Mouse (Mus musculus): ENCODE data around the gene Usp40. TPM values are rescaled to one million over a fixed set of nuclear protein-coding genes. Genes with fewer than 3 reads are reported as not detected.

The Usp40 gene
- total RNA-seq, 2 experiments from 2014 or later = 7.0 to 12.8 TPM

GRCm38 (mm10) chr1:87951641-87952040, 56.7 kb downstream of the Usp40 start:
- ATAC-seq (ENCODE audit: poor library complexity, severe bottlenecking) = no peak

DNA sequence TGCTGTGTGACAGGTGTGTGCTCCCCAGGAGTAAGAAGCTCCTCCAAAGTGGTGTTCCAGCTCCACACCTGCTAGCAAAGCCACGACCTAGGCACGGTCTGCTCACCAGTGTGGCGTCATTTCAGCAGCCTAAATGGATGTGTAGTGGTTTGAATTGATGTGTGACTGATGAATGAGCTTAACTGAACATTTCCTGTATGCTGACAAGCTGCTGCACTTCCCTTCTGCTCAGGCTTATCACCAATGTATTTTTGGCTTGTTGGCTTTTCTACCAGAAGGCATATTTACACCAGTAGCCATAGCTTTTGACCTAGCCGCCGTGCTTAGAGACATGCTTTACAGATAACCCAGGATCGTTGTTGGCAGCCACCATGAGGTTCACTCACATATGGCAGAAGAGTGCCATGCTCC, 60.7 kb downstream of the Usp40 start:
- ATAC-seq (ENCODE audit: poor library complexity, severe bottlenecking) = no peak

DNA sequence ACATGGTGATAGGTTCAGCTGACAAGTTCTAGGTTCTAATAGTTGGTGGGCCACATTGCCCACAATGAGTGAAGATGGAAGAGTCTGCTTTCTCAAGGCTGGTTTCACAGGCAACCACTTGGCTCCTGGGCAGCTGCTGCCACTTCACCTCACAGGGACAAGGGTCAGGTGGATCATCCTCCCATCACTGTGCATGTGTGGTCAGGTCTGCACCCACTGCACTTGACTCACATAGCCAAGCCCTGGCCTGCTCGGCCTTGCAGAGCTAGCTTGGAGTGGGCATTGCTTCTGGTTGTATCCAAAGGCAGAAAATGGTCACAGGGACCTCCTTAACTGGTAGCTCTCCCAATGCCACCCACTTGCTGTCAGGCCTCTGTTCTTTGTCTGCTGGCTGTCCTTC, 66.6 kb downstream of the Usp40 start:
- ATAC-seq (ENCODE audit: poor library complexity, severe bottlenecking) = no peak

DNA sequence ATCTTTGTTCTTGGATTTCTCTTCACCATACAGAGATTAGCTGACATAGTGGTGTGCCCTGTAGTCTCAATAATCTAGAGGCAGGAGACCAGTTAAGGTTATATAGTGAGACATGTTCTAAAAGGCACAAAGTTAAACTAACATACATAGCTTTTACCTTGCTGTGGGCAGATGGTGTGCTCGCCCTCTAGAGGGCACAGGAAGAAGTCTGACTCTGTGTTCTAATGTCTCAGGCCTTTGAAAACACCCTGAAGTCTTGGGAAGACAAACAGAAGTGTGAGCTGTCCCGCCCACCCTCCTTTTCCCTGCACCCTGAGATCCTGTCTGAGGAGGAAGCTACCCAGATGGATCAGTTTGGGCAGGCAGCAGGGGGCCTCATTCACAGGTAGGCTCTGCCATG, 71.8 kb downstream of the Usp40 start:
- no peak for ATAC-seq (ENCODE audit: poor library complexity, severe bottlenecking)

DNA sequence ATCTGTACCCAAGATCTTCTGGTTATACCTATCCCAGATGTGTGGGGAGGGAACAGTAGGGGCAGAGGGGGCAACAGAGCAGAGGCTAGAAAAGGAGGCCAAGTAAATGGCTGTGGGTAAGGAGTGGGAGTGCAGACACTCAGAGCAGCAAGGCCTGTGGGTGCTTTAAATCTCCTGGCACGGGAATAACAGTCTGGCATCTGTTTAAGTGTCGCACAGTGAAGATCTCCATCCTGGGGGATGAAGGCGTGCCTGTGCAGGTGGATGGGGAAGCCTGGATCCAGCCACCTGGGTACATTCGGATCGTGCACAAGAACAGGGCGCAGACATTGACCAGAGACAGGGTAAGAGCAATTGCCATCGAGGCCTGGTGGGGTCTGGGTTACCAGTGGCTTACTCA, 72.3 kb downstream of the Usp40 start:
- no peak for ATAC-seq (ENCODE audit: poor library complexity, severe bottlenecking)

- ATAC-seq (ENCODE audit: poor library complexity, severe bottlenecking) = no peak
Observed at GRCm38 (mm10) chr1:87935546-87935945, 72.8 kb downstream of the Usp40 start.

DNA sequence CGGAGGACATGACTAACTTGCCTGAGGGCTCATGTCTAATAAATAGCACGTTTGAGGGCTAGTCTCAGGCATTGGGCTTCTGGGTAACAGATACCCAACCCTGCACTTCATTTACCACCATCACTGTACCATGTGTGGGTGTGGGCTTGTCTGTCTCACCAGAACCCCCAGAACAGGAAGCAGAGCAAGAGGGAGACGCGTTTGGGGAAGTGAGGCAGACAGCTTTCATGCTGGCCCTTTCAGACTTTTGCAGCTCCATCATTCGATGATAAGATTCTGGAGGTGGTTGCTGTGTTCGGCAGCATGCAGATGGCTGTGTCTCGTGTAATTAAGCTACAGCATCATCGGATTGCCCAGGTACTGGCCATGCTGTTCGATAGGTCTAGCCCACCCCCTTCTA, 73.3 kb downstream of the Usp40 start:
- ATAC-seq (ENCODE audit: poor library complexity, severe bottlenecking) = peak; percentile 80

GRCm38 (mm10) chr1:87933051-87933450, 75.3 kb downstream of the Usp40 start:
- no peak for ATAC-seq (ENCODE audit: poor library complexity, severe bottlenecking)

GRCm38 (mm10) chr1:87929730-87930129, 78.6 kb downstream of the Usp40 start:
- ATAC-seq (ENCODE audit: poor library complexity, severe bottlenecking) = no peak

- ATAC-seq (ENCODE audit: poor library complexity, severe bottlenecking) = no peak
Observed at GRCm38 (mm10) chr1:87924888-87925287, 83.5 kb downstream of the Usp40 start.

- ATAC-seq (ENCODE audit: poor library complexity, severe bottlenecking) = no peak
Observed at GRCm38 (mm10) chr1:87922666-87923065, 85.7 kb downstream of the Usp40 start.

DNA sequence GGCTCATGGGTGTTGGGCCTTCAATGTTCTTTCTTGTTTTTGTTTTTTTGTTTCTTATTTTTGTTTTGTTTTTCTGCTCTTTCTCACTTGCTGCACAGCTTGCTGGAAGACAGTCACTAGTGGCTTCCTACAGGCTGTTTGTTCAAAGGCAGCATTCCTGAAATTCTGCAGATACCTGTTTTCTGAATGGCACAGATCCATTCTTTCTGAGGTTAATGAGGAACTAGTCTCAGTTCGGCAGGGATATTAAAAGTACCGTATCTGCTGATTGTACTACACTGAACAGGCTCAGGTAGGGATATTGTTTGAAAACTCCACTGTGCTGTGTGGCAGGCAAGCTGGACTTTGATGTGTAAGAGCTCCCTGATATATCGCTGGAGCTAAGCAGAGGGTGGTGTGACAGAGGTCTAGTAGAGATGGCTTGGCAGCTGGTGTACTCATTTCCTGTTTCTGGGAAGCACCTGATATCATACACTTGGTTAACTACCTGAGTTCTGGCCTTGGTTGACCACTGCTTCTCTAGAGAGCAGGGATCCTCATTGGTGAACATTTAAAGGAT, 88.2 kb downstream of the Usp40 start:
- no peak for ATAC-seq (ENCODE audit: poor library complexity, severe bottlenecking)

DNA sequence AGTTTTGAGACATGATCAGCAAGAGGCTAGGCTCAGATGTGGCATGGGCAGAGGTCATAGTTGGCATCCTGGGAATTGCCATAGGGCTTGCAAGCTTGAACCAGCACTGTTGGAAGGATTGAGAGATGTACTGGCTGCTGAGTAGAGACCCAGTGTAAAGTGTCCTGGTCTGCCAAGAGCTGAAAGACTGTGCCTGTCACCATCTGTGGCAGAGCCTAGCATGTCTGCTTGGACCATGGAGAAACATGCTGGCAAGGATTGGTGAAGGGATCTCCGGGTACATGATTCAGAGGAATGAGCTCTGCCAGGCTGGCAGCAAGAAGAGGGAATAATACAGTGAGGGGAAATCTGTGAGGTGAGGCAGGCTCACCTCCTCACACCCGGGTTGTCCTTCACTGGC, 90.3 kb downstream of the Usp40 start:
- ATAC-seq (ENCODE audit: poor library complexity, severe bottlenecking) = no peak

GRCm38 (mm10) chr1:87917361-87917760, 91.0 kb downstream of the Usp40 start:
- no peak for ATAC-seq (ENCODE audit: poor library complexity, severe bottlenecking)

DNA sequence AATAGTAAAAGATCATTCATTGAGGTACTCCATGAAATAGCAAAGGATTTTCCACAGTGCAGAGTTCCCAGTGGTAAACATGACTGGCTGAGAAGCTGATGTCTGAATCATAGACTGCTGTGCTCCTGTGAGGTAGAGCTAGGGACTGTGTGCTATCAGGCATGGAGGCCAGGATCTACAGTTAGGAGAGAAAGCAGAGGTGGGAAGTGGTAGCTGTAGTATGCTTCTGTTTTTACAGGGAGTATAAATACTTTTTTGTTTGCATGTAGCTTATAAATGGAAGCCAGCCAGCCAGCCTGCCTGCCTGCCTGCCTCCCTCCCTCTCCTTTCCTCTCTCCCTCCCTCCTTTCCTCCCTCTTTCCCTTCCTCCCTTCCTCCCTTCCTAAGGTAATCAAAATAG, 95.0 kb downstream of the Usp40 start:
- ATAC-seq (ENCODE audit: poor library complexity, severe bottlenecking) = no peak

- ATAC-seq (ENCODE audit: poor library complexity, severe bottlenecking) = no peak
Observed at GRCm38 (mm10) chr1:87910428-87910827, 97.9 kb downstream of the Usp40 start.

DNA sequence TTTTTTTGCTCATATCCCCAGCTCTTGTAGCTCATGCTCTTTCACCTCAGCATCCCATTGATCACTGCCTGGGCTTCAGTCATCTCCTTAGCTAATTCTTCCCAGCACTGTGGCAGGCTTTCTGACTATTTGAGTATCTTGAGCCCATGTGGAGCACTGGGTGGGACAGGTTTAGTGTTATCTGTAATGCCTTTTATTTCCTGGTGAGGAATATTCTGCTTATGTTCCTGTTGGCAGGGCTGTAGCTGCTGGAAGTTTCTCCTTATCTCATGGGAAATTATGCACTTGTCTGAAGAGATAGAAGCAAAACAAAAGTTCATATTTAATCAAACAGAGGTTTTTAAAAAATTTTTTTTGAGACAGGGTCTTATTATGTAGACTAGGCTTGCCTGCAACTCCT, 98.8 kb downstream of the Usp40 start:
- ATAC-seq (ENCODE audit: poor library complexity, severe bottlenecking) = no peak

GRCm38 (mm10) chr1:87908736-87909135, 99.6 kb downstream of the Usp40 start:
- no peak for ATAC-seq (ENCODE audit: poor library complexity, severe bottlenecking)

GRCm38 (mm10) chr1:87908006-87908405, 100.3 kb downstream of the Usp40 start:
- no peak for ATAC-seq (ENCODE audit: poor library complexity, severe bottlenecking)

DNA sequence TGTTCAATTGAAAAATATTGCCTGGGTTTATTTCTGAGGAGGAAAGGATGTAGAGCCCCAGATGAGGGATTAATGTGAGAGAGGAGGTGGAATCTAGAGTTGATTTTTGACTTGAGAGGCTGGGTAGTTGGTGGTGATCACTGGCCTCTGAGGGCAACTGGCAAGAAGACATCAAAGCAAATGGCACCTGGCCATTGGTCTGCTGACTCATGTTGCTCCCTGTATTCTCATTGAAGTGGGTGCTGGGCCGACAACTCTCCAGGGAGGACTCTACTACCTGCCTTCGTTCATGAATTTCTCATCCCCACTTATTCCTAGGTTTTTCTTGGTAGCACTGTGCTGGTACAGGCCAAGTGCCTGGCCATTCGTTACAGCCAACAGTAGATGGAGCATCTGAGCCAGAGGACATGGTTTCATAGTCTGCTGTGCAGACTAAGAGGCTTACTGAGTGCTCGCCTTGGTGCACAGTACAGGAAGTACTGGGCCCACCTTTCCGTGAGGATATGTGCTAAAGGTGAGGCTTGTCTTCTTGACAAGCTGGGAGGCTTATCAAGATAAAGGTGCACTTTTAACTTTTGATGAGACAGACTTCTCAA, 101.9 kb downstream of the Usp40 start:
- 0 out of 2 replicates have a peak, but pooled peaks have one; percentile 47 for ATAC-seq (ENCODE audit: poor library complexity, severe bottlenecking)

DNA sequence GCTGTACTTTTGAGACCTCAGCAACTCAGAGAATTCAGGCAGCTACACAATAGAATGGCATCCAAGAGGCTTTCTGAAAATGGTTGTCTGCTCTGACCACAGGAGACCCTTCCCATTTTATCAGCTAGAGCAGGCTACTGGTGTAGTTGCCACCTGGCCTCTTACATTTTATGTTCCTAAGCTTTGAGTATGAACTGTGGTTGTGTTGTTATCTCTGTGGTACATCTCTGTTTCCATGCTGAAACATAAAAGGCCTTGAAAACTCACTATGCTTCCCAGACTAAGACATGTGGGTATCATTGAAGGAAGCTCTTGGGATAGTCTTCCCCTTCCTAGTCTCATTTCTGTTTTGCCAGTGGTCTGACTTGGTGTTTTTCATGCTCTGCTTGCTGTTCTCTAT, 106.2 kb downstream of the Usp40 start:
- ATAC-seq (ENCODE audit: poor library complexity, severe bottlenecking) = no peak

DNA sequence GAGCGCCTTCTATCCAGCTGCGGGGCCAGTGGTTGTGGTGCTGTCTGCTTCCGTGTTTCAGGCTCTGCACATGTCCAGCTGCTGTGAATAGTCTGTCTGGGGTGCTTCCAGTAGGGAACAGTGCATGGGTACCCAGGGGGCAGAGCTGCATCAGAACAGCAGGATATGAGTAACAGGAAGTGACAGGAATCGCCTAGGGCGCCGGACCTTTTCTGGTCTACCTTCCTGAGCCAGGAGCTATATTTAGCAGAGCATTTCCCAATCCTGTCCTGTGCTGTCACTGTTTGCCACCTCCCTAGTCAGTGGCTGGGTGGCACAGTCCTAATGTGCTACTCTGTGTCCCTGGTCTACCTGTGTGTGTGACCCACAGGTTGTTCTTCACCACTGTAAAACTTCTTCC, 107.4 kb downstream of the Usp40 start:
- peak; percentile 92 for ATAC-seq (ENCODE audit: poor library complexity, severe bottlenecking)

GRCm38 (mm10) chr1:87899701-87900100, 108.7 kb downstream of the Usp40 start:
- ATAC-seq (ENCODE audit: poor library complexity, severe bottlenecking) = no peak

All from megakaryocyte, adult 5-6 weeks (primary cell).